Mouse (Mus musculus): ENCODE data around the gene Nsd2. TPM values are rescaled to one million over a fixed set of nuclear protein-coding genes. Genes with fewer than 3 reads are reported as not detected.
"Not testable (repeated sequence)": the region's sequence is repeated elsewhere in the genome, so short reads cannot be mapped to it uniquely, and the experiment has no call there.

Gene Nsd2
- total RNA-seq, 2 experiments from 2014 or later = 127 to 142 TPM

GRCm38 (mm10) chr5:33920037-33920436 is 99.5 kb downstream of the Nsd2 start:
- intact Hi-C loops (cut with DNase I) = no loop called here
- no peak for DNase-seq (ENCODE audit: low spot score in 2 of 2)

GRCm38 (mm10) chr5:33920924-33921323 is 100.4 kb downstream of the Nsd2 start:
- DNase-seq (ENCODE audit: low spot score in 2 of 2) = no peak
- intact Hi-C loops (cut with DNase I) = no loop called here

GRCm38 (mm10) chr5:33921486-33922235 is 101.1 kb downstream of the Nsd2 start:
- intact Hi-C loops (cut with DNase I) = no loop called here
- DNase-seq (ENCODE audit: low spot score in 2 of 2) = no peak

- DNase-seq (ENCODE audit: low spot score in 2 of 2) = no peak
- intact Hi-C loops (cut with DNase I) = no loop called here
Observed at GRCm38 (mm10) chr5:33922566-33922965, 102.0 kb downstream of the Nsd2 start.

GRCm38 (mm10) chr5:33926170-33926569 is 105.6 kb downstream of the Nsd2 start:
- no peak for DNase-seq (ENCODE audit: low spot score in 2 of 2)
- intact Hi-C loops (cut with DNase I) = no loop called here

- DNase-seq (ENCODE audit: low spot score in 2 of 2) = no peak
- intact Hi-C loops (cut with DNase I) = loop anchor here (10.0 kb wide), 1 partner anchor 268 kb away; no protein-coding TSS in a partner anchor
Observed at GRCm38 (mm10) chr5:33932413-33932812, 111.9 kb downstream of the Nsd2 start.

GRCm38 (mm10) chr5:33934081-33934480 is 113.6 kb downstream of the Nsd2 start:
- DNase-seq (ENCODE audit: low spot score in 2 of 2) = no peak

GRCm38 (mm10) chr5:33934877-33935276 is 114.4 kb downstream of the Nsd2 start:
- no peak for DNase-seq (ENCODE audit: low spot score in 2 of 2)
- intact Hi-C loops (cut with DNase I) = loop anchor here (5.0 to 10.0 kb wide), 2 partner anchors 113 to 270 kb away; partner anchors contain the start of gene Nsd2

More at GRCm38 (mm10) chr5:33934081-33934480, 113.6 kb downstream of the Nsd2 start:
- intact Hi-C loops (cut with DNase I) = loop anchor here (10.0 kb wide), 1 partner anchor 269 kb away; no protein-coding TSS in a partner anchor

GRCm38 (mm10) chr5:33935700-33936111 is 115.2 kb downstream of the Nsd2 start:
- intact Hi-C loops (cut with DNase I) = loop anchor here (5.0 to 10.0 kb wide), 2 partner anchors 113 to 271 kb away; partner anchors contain the start of gene Nsd2
- DNase-seq (ENCODE audit: low spot score in 2 of 2) = no peak

- intact Hi-C loops (cut with DNase I) = loop anchor here (5.0 to 10.0 kb wide), 2 partner anchors 114 to 271 kb away; partner anchors contain the start of gene Nsd2
- DNase-seq (ENCODE audit: low spot score in 2 of 2) = peak; percentile 99
Observed at GRCm38 (mm10) chr5:33936120-33936707, 115.7 kb downstream of the Nsd2 start, which contains the start of gene Nelfa. Nelfa (minus strand) TSS chr5:33936413.

- intact Hi-C loops (cut with DNase I) = loop anchor here (5.0 to 10.0 kb wide), 2 partner anchors 115 to 272 kb away; partner anchors contain the start of gene Nsd2
- no peak for DNase-seq (ENCODE audit: low spot score in 2 of 2)
Observed at GRCm38 (mm10) chr5:33937230-33937629, 116.7 kb downstream of the Nsd2 start.

GRCm38 (mm10) chr5:33938448-33938847 is 117.9 kb downstream of the Nsd2 start:
- intact Hi-C loops (cut with DNase I) = loop anchor here (5.0 to 10.0 kb wide), 2 partner anchors 116 to 274 kb away; partner anchors contain the start of gene Nsd2
- peak in 1 of 2 experiments; percentile 49 for DNase-seq (ENCODE audit: low spot score in 2 of 2)

- intact Hi-C loops (cut with DNase I) = not testable (repeated sequence)
Observed at GRCm38 (mm10) chr5:33947035-33947434, 126.5 kb downstream of the Nsd2 start.

More at GRCm38 (mm10) chr5:33947035-33947434, 126.5 kb downstream of the Nsd2 start:
- DNase-seq (ENCODE audit: low spot score in 2 of 2) = not testable (repeated sequence)

Small RNAs within 50 kb of the gene (microRNA-seq; reads per million reads assigned to microRNA genes)
- gene Mir7024 = 1.0 to 2.6 reads per million in 2 experiments

Other genes with a start within 250 kb of the Nsd2 start
- gene Fam53a, start 191.1 kb upstream of the Nsd2 start, total RNA-seq (2021) = 10 to 100 TPM; 22.4 to 23.9 TPM
- gene Gm9903, start 190.8 kb upstream of the Nsd2 start, total RNA-seq (2021) = 1 to 10 TPM in 1 of 2 experiments, under 1 TPM in 1; 0.72 to 1.3 TPM
- gene Slbp, start 168.2 kb upstream of the Nsd2 start, total RNA-seq (2021) = 10 to 100 TPM; 23.6 to 27.7 TPM
- 10 to 100 TPM in 1 of 2 experiments, 1 to 10 TPM in 1; 9.1 to 11.2 TPM for gene Tacc3, start 162.6 kb upstream of the Nsd2 start, total RNA-seq (2021)
- gene Tmem129, start 162.3 kb upstream of the Nsd2 start, total RNA-seq (2021) = 10 to 100 TPM; 24.9 to 26.7 TPM
- 100 to 1,000 TPM; 109 to 111 TPM for gene Fgfr3, start 99.1 kb upstream of the Nsd2 start, total RNA-seq (2021)
- gene Letm1, start 37.9 kb upstream of the Nsd2 start, total RNA-seq (2021) = 100 to 1,000 TPM; 104 to 111 TPM
- gene Nelfa, start 115.7 kb downstream of the Nsd2 start, total RNA-seq (2021) = 10 to 100 TPM; 18.3 to 19.4 TPM
- gene Gm1673, start 162.7 kb downstream of the Nsd2 start, total RNA-seq (2021) = 100 to 1,000 TPM; 101 to 117 TPM
- gene Nat8l, start 175.3 kb downstream of the Nsd2 start, total RNA-seq (2021) = 100 to 1,000 TPM; 123 to 129 TPM

Measured in left cerebral cortex, postnatal 14 days (tissue).